Mouse (Mus musculus) forebrain, embryonic 11.5 days (tissue): ENCODE results near the gene Parvg. TPM values are rescaled to one million over a fixed set of nuclear protein-coding genes. Genes with fewer than 3 reads are reported as not detected.
A peak's percentile ranks its signal among the peaks of the same experiment; 100 is the strongest.

ENCODE experiments used
- ATAC-seq: fragments of 200-750 bp; cut with Nextera tagmentation; replicated peaks from 2 replicates; pipeline ENCODE4 v1.8.0; 2017; ENCODE audit warnings: moderate TSS enrichment; ENCODE audit not compliant: low FRiP score
- DNase-seq: peaks from one replicate; pipeline ENCODE4 v3.0.0-alpha.2; 2017; ENCODE audit warnings: low spot score
- H3K27ac ChIP-seq: fragments of 300-500 bp; sonication (generic); 2 replicates; pipeline ENCODE4 v1.5.1; 2014; ENCODE audit warnings: low read depth, low read length
- H3K27me3 ChIP-seq: fragments of 300-500 bp; sonication (generic); 2 replicates; pipeline ENCODE4 v1.6.1; 2014; ENCODE audit warnings: mild to moderate bottlenecking, low read length, mixed read lengths; ENCODE audit not compliant: control insufficient read depth, insufficient read depth
- H3K36me3 ChIP-seq: fragments of 300-500 bp; sonication (generic); 2 replicates; pipeline ENCODE4 v1.6.1; 2014; ENCODE audit warnings: mild to moderate bottlenecking, low read length, moderate library complexity, mixed read lengths; ENCODE audit not compliant: control insufficient read depth, insufficient read depth
- H3K4me1 ChIP-seq: fragments of 300-500 bp; sonication (generic); replicated peaks from 2 replicates; pipeline ENCODE4 v1.6.1; 2014; ENCODE audit warnings: low read length, mixed read lengths; ENCODE audit not compliant: control insufficient read depth, insufficient read depth
- H3K4me2 ChIP-seq: fragments of 300-500 bp; sonication (generic); 2 replicates; pipeline ENCODE4 v1.6.1; 2014; ENCODE audit warnings: low read depth, mild to moderate bottlenecking, low read length, moderate library complexity, mixed read lengths; ENCODE audit not compliant: severe bottlenecking
- H3K4me3 ChIP-seq: fragments of 300-500 bp; sonication (generic); 2 replicates; pipeline ENCODE4 v1.5.1; 2014; ENCODE audit warnings: low read depth, low read length
- H3K9ac ChIP-seq: fragments of 300-500 bp; sonication (generic); 2 replicates; pipeline ENCODE4 v1.6.1; 2014; ENCODE audit warnings: low read length
- H3K9me3 ChIP-seq: fragments of 300-500 bp; sonication (generic); 2 replicates; pipeline ENCODE4 v1.6.1; 2016; ENCODE audit warnings: low read length, mixed read lengths; ENCODE audit not compliant: control insufficient read depth
- WGBS: fragments of 180-500 bp; shearing (Covaris S2); extraction: QIAGEN DNeasy Blood & Tissue Kit; methylation state at CpG from one replicate; pipeline ENCODE4 v1.1.7; 2014; 5-methylcytosine and 5-hydroxymethylcytosine counted together
- polyA plus RNA-seq: library from polyadenylated mRNA; unstranded; fragments of >200 nt; fragmentation: Nextera tagmentation; extraction: Ambion mirVana; gene quantifications from 2 replicates; pipeline ENCODE4 v1.2.1, GENCODE M21; 2014

The Parvg gene
- polyA plus RNA-seq, 1 experiment from 2014 or later: 0.35 TPM

- no peak for DNase-seq
- H3K4me2 ChIP-seq: no peak overlapping the region; the same call in 1 of the 2 replicates
Measured at GRCm38 (mm10) chr15:84300591-84300990, 23.2 kb upstream of the Parvg start.

GRCm38 (mm10) chr15:84301026-84301425 lies 22.8 kb upstream of the Parvg start:
- peak; percentile 45 for ATAC-seq
- H3K9ac ChIP-seq: no peak overlapping the region
- peak overlapping the region; percentile 51 for H3K27ac ChIP-seq
- peaks cover 50% of the 10 kb centered on the region for H3K4me1 ChIP-seq
- WGBS: 4% methylated on average over 7 of the region's 7 CpGs
- no peaks in the 10 kb centered on the region for H3K9me3 ChIP-seq
- peak; percentile 69 for DNase-seq
- H3K36me3 ChIP-seq: no peaks in the 10 kb centered on the region
- no peaks in the 10 kb centered on the region for H3K27me3 ChIP-seq
- H3K4me2 ChIP-seq: peak overlapping the region; percentile 21; the same call in 1 of the 2 replicates
- no peak overlapping the region for H3K4me3 ChIP-seq

More at GRCm38 (mm10) chr15:84300591-84300990, 23.2 kb upstream of the Parvg start:
- Histone ChIP-seq H3K9ac (peak overlapping the region; percentile 9; the same call in 1 of the 2 replicates), H3K36me3 (no peaks in the 10 kb centered on the region), H3K9me3 (no peaks in the 10 kb centered on the region), H3K27ac (peak overlapping the region; percentile 51; the same call in 1 of the 2 replicates), H3K4me3 (no peak overlapping the region), H3K27me3 (no peaks in the 10 kb centered on the region), H3K4me1 (peaks cover 50% of the 10 kb centered on the region)
- WGBS: 27% methylated on average over 2 of the region's 2 CpGs
- no peak; the same call in 1 of the 2 replicates for ATAC-seq

GRCm38 (mm10) chr15:84301641-84302420 lies 22.0 kb upstream of the Parvg start:
- DNase-seq (peak; percentile 57), ATAC-seq (peak; percentile 28; the same call in 1 of the 2 replicates)
- H3K4me1 ChIP-seq: peaks cover 50% of the 10 kb centered on the region
- WGBS: 12% methylated on average over 8 of the region's 8 CpGs
- H3K4me3 ChIP-seq: no peak overlapping the region
- H3K36me3 ChIP-seq: no peaks in the 10 kb centered on the region
- no peaks in the 10 kb centered on the region for H3K9me3 ChIP-seq
- H3K27ac ChIP-seq: peak overlapping the region; percentile 51
- no peaks in the 10 kb centered on the region for H3K27me3 ChIP-seq
- H3K9ac ChIP-seq: peak overlapping the region; percentile 2; the same call in 1 of the 2 replicates
- 0 out of 2 replicates have a peak overlapping the region, but pooled peaks have one; percentile 3 for H3K4me2 ChIP-seq

DNA sequence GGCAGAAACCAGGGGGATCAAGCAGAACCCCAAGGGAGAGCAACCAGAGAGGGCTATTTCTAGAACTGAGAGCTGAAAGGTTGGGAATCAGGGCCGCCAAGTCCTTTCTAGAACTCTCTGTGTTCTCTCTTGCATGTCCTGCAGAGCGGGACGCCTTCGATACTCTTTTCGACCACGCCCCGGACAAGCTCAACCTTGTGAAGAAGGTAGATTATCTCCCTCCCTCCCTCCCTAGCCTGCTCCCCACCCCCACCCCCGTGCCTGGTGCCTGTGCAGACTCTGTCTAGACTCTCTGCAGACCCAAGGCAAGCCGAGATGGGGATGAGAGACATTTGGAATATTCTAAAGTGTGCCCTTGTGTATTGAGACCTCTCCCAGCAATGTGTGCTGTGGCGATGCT lies 20.6 kb upstream of the Parvg start:
- H3K9me3 ChIP-seq: no peaks in the 10 kb centered on the region
- 51% methylated on average over 10 of the region's 10 CpGs for WGBS
- no peak for DNase-seq
- no peak for ATAC-seq
- no peak overlapping the region for H3K4me2 ChIP-seq
- no peak overlapping the region for H3K4me3 ChIP-seq
- H3K4me1 ChIP-seq: peaks cover 50% of the 10 kb centered on the region
- H3K36me3 ChIP-seq: no peaks in the 10 kb centered on the region
- no peak overlapping the region for H3K27ac ChIP-seq
- H3K9ac ChIP-seq: no peak overlapping the region
- no peaks in the 10 kb centered on the region for H3K27me3 ChIP-seq

GRCm38 (mm10) chr15:84305333-84305732 lies 18.5 kb upstream of the Parvg start:
- Histone ChIP-seq H3K27me3 (no peaks in the 10 kb centered on the region), H3K9me3 (no peaks in the 10 kb centered on the region), H3K4me3 (no peak overlapping the region), H3K36me3 (no peaks in the 10 kb centered on the region), H3K27ac (no peak overlapping the region), H3K4me1 (peaks cover 31% of the 10 kb centered on the region), H3K4me2 (no peak overlapping the region), H3K9ac (no peak overlapping the region)
- DNase-seq (no peak), ATAC-seq (no peak)
- WGBS: 67% methylated on average over 10 of the region's 10 CpGs

GRCm38 (mm10) chr15:84310271-84310670 lies 13.6 kb upstream of the Parvg start:
- H3K4me3 ChIP-seq: no peak overlapping the region
- H3K36me3 ChIP-seq: no peaks in the 10 kb centered on the region
- no peak overlapping the region for H3K9ac ChIP-seq
- no peak overlapping the region for H3K4me2 ChIP-seq
- DNase-seq (no peak), ATAC-seq (no peak)
- 76% methylated on average over 11 of the region's 11 CpGs for WGBS
- peaks cover 16% of the 10 kb centered on the region for H3K4me1 ChIP-seq
- H3K27me3 ChIP-seq: no peaks in the 10 kb centered on the region
- no peak overlapping the region for H3K27ac ChIP-seq
- no peaks in the 10 kb centered on the region for H3K9me3 ChIP-seq

- Histone ChIP-seq H3K36me3 (no peaks in the 10 kb centered on the region), H3K4me2 (no peak overlapping the region), H3K27me3 (no peaks in the 10 kb centered on the region), H3K4me3 (no peak overlapping the region), H3K27ac (no peak overlapping the region), H3K4me1 (peaks cover 16% of the 10 kb centered on the region), H3K9me3 (no peaks in the 10 kb centered on the region), H3K9ac (no peak overlapping the region)
- 85% methylated on average over 9 of the region's 9 CpGs for WGBS
- no peak for DNase-seq
- ATAC-seq: no peak
Measured at GRCm38 (mm10) chr15:84311295-84312085, 12.3 kb upstream of the Parvg start.

DNA sequence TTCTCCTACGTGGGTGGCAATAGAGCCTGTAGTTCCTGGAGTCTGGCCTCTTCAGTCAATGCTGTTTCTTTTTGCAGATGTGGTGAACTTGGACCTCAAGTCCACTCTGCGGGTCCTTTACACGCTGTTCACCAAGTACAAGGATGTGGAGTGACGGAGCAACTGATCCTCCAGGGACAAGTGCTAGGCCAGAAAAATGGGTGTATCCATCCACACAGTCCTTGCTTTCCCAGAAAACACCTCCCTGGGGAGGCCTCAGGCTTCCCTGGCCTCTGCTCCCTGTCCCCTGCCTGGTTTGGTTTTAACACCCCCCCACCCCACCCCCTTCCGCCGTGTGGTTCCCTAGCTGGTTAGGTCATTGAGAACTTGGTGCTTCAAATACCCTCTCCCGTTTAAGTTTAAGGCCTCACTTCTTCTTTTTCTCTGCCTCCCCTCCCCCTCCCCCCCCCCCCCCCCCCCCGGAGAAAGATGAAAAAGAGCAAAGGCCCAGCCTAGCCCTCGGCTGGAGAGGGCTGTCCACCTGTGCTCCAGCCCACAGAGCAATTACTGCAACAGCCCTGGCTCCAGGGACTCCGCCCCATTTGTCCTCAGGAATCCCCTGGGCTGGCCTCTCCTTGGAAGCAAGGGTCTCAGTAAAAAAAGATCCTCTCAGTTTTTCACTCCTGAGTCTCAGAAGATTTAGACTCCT lies 10.8 kb upstream of the Parvg start:
- DNase-seq: no peak
- H3K9me3 ChIP-seq: no peaks in the 10 kb centered on the region
- H3K4me2 ChIP-seq: no peak overlapping the region
- H3K27me3 ChIP-seq: no peaks in the 10 kb centered on the region
- no peaks in the 10 kb centered on the region for H3K36me3 ChIP-seq
- no peak overlapping the region for H3K27ac ChIP-seq
- peaks cover 16% of the 10 kb centered on the region for H3K4me1 ChIP-seq
- no peak overlapping the region for H3K9ac ChIP-seq
- no peak overlapping the region for H3K4me3 ChIP-seq
- 60% methylated on average over 9 of the region's 10 CpGs for WGBS
- no peak for ATAC-seq
